Mouse (Mus musculus) ovary, adult 10 weeks (tissue): ENCODE data around the gene Vmn1r49. TPM values are rescaled to one million over a fixed set of nuclear protein-coding genes. Genes with fewer than 3 reads are reported as not detected.

Experiments used
- polyA plus RNA-seq: library from polyadenylated mRNA; stranded (reverse); fragments of 350-450 nt; fragmentation: Illumina TruSeq; extraction: RNeasy Lipid Tissue Mini Kit (QIAGEN cat#74804); gene quantifications from one replicate; pipeline ENCODE4 v1.2.3, GENCODE M21; 2014

Vmn1r49 gene
- polyA plus RNA-seq, result not detected

DNA sequence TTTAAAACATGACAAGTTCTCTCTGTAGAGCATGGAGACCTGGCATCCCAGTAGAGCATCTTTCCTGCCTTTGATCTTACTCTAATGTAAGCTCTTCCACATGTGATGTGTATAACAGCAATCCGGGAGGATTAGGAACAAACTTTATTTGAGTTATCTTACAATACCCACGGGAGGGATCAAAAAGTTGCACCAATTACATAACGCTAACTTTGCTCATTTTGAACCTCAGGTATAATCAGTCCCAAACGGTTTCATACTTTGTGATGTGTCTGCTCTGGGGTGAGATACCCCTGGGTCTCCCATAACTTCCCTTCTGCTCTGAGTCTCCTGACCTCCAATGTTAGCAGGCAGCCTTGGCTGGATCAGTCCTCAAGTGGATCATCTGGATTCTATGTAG, at the start of gene Vmn1r49:
TSS of gene Vmn1r49 (minus strand) at position 101 of the 400 bp plus-strand sequence.

DNA sequence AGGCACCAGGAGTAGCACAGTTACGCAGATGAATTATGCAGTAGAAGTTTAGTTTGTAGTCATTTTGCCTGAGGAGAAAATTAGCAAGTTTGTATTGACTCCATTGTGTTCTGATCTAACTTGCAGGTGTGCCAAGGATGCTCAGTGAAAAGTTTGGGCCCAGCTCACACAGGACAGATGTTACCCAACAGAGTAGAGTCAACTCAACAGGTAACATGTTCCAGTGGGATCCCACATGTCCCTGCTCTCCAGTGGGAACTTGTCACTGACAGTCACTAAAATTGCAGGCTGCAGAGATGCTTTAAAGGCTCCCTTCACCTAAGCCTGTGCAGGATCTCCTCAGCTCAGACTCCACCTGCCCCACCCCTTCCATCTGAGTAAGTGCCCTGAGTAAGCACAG, 44.0 kb upstream of the Vmn1r49 start, which contains the start of gene Vmn1r51:
TSS of gene Vmn1r51 (plus strand) at position 301 of the 400 bp plus-strand sequence.

GRCm38 (mm10) chr6:90101130-90101529, 22.8 kb upstream of the Vmn1r49 start, which contains the start of gene Vmn1r50:
Gene Vmn1r50 (plus strand): TSS chr6:90101430.

DNA sequence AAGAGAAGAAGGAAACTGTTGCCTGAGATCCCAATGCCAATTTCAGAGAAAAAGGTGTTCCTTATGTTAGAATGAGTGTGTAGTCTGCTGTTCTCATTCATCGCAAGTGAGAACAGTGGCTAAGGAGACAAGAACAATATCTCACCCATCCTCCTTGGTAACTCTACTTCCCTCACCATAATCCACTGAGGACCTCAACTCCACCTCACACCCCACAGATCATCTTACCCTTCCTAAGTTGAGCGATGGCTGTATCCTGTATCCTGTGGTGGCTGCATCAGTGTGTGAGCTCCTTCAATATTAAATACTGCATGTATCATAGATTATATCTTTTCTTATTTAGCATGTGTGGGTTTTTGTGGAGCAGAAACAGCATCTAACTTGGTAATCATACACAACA, 41.6 kb downstream of the Vmn1r49 start, which contains the start of gene Vmn1r48:
TSS of gene Vmn1r48 (minus strand) at position 101 of the 400 bp plus-strand sequence.

Other genes with a start within 250 kb of the Vmn1r49 start
- not detected for gene Vmn1r42, start 202.1 kb downstream of the Vmn1r49 start, polyA plus RNA-seq
- gene Vmn1r43, start 202.1 kb downstream of the Vmn1r49 start, polyA plus RNA-seq, result not detected
- gene Vmn1r44, start 194.8 kb downstream of the Vmn1r49 start, polyA plus RNA-seq, result not detected
- not detected for gene Vmn1r45, start 137.9 kb downstream of the Vmn1r49 start, polyA plus RNA-seq
- gene Vmn1r46, start 109.2 kb downstream of the Vmn1r49 start, polyA plus RNA-seq, result not detected
- gene Vmn1r47, start 62.4 kb downstream of the Vmn1r49 start, polyA plus RNA-seq, result not detected
- not detected for gene Vmn1r48, start 41.7 kb downstream of the Vmn1r49 start, polyA plus RNA-seq
- gene Vmn1r50, start 22.9 kb upstream of the Vmn1r49 start, polyA plus RNA-seq, result not detected
- gene Vmn1r51, start 44.1 kb upstream of the Vmn1r49 start, polyA plus RNA-seq, result not detected
- not detected for gene Vmn1r52, start 96.3 kb upstream of the Vmn1r49 start, polyA plus RNA-seq
- gene V1ra8, start 124.3 kb upstream of the Vmn1r49 start, polyA plus RNA-seq, result not detected
- not detected for gene Vmn1r53, start 145.9 kb upstream of the Vmn1r49 start, polyA plus RNA-seq
- not detected for gene Vmn1r54, start 167.8 kb upstream of the Vmn1r49 start, polyA plus RNA-seq
- gene BC048671, start 222.7 kb upstream of the Vmn1r49 start, polyA plus RNA-seq, result not detected
- not detected for gene Chst13, start 246.7 kb upstream of the Vmn1r49 start, polyA plus RNA-seq